Mouse (Mus musculus): ENCODE measurements around the gene Rexo5.

DNA sequence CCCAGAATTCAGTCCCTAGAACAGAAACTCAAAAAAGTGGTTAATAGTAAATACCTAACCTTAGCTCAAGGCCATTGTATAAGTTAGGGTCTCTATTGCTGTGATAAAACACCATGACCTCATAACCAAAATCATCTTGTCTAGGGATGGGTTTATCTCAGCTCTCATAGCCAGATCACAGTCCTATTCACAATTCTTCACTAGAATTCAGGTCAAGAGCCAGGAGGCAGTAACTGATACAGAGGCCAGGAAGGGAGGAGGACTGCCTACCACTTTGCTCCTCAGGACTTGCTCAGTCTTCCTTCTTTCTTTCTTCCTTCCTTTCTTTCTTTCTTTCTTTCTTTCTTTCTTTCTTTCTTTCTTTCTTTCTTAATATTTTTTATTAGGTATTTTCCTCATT is 1.5 kb downstream of the Rexo5 start:
- TF ChIP-seq CTCF (IDR thresholded peaks at IDR 0.05; ENCODE audit: insufficient read depth, low read depth, low read length) (no peak), POLR2A (IDR thresholded peaks at IDR 0.05; ENCODE audit: insufficient read depth, low read depth, low read length) (no peak)
